Mouse (Mus musculus) kidney, postnatal 0 days (tissue): ENCODE measurements at regions not wholly inside any gene's neighbourhood (a gene's known extent, or its start where the extent isn't known, plus 50 kb on each side); places are given as distances from the start of the nearest gene placed in this dataset.

ENCODE experiments used
- ATAC-seq: fragments of 200-750 bp; cut with Nextera tagmentation; replicated peaks from 2 replicates; pipeline ENCODE4 v1.8.0; 2017; ENCODE audit warnings: low read depth, moderate number of reproducible peaks, moderate TSS enrichment, moderate library complexity; ENCODE audit not compliant: low FRiP score
- DNase-seq: peaks from one replicate; pipeline ENCODE4 v3.0.0-alpha.2; 2016; ENCODE audit warnings: low spot score
- H3K27ac ChIP-seq: fragments of 300-500 bp; sonication (generic); 2 replicates; pipeline ENCODE4 v1.5.1; 2014; ENCODE audit warnings: mild to moderate bottlenecking
- H3K27me3 ChIP-seq: fragments of 300-500 bp; sonication (generic); 2 replicates; pipeline ENCODE4 v1.6.1; 2014; ENCODE audit warnings: low read length, mixed read lengths; ENCODE audit not compliant: insufficient read depth
- H3K36me3 ChIP-seq: fragments of 300-500 bp; sonication (generic); 2 replicates; pipeline ENCODE4 v1.6.1; 2014; ENCODE audit warnings: low read length, mixed read lengths; ENCODE audit not compliant: insufficient read depth
- H3K4me1 ChIP-seq: fragments of 300-500 bp; sonication (generic); replicated peaks from 2 replicates; pipeline ENCODE4 v1.6.1; 2014; ENCODE audit warnings: antibody characterized with exemption, low read length, mixed read lengths; ENCODE audit not compliant: insufficient read depth
- H3K4me2 ChIP-seq: fragments of 300-500 bp; sonication (generic); 2 replicates; pipeline ENCODE4 v1.6.1; 2014; ENCODE audit warnings: mild to moderate bottlenecking, low read length, moderate library complexity, mixed read lengths
- H3K4me3 ChIP-seq: fragments of 300-500 bp; sonication (generic); replicated peaks from 2 replicates; pipeline ENCODE4 v1.5.1; 2014; ENCODE audit warnings: low read depth, low read length
- H3K9ac ChIP-seq: fragments of 300-500 bp; sonication (generic); 2 replicates; pipeline ENCODE4 v1.6.1; 2014; ENCODE audit warnings: low read depth, low read length
- H3K9me3 ChIP-seq: fragments of 300-500 bp; sonication (generic); replicated peaks from 2 replicates; pipeline ENCODE4 v1.6.1; 2016; ENCODE audit warnings: low read length, inconsistent platforms, mixed read lengths
- CTCF ChIP-seq: IDR thresholded peaks from 2 replicates; pipeline ENCODE4 v1.5.1; 2016; ENCODE audit warnings: antibody characterized with exemption, low read depth, mild to moderate bottlenecking, moderate library complexity
- WGBS: fragments of 180-500 bp; shearing (Covaris S2); extraction: QIAGEN DNeasy Blood & Tissue Kit; methylation state at CpG from one replicate; pipeline ENCODE4 v1.1.7; 2014; 5-methylcytosine and 5-hydroxymethylcytosine counted together

DNA sequence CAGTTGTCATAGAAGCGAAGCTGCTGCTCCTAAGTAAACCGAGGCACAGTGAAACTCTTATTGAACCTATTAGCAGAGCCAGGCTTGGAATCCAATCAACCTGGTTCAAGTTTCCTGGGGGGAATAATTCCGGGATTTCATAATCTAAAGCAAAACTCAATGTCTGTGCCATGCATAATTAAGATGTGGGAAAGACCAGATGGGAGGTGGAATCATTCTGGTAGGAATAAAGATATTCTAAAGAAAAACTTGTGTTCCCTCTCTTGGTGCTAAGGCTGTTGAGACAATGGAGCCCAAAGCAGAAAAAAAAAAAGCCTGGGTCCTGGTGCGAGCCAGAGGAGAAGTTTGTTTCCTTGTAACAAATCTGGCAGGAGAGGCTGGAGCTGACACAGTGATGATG lies 217.7 kb downstream of the Gpat3 start:
- no peak for DNase-seq

DNA sequence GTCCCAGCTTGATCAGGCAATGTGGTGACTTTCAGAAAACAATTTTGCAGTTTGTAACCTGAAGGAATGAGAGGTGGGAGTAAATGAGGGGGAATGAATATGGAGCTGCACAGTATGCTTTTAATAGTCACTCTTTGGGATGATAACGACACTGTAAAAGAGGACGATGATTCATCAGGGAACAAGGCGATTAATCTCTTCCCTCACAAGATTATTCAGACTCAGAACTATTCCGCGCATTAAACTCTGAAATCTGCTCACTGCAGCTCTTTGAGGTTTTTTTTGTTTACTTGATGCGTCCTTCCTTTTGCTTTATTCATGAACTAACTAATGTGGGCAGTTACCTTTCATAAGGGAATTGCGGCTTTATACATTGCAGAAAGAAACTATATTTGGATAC lies 206.1 kb downstream of the Gpat3 start:
- Histone ChIP-seq H3K4me1 (no peaks in the 10 kb centered on the region), H3K4me2 (no peak overlapping the region), H3K27me3 (no peaks in the 10 kb centered on the region), H3K9ac (no peak overlapping the region), H3K4me3 (no peak overlapping the region), H3K36me3 (no peaks in the 10 kb centered on the region), H3K9me3 (no peaks in the 10 kb centered on the region), H3K27ac (no peak overlapping the region)
- TF ChIP-seq CTCF: no peak
- DNase-seq (no peak), ATAC-seq (no peak)
- 84% methylated on average over 7 of the region's 7 CpGs for WGBS

More for the DNA sequence above, 217.7 kb downstream of the Gpat3 start:
- no peak overlapping the region for H3K4me3 ChIP-seq
- no peak overlapping the region for H3K9ac ChIP-seq
- 96% methylated on average over 4 of the region's 4 CpGs for WGBS
- no peak for ATAC-seq
- TF ChIP-seq CTCF: no peak
- no peaks in the 10 kb centered on the region for H3K9me3 ChIP-seq
- H3K27me3 ChIP-seq: no peaks in the 10 kb centered on the region
- no peak overlapping the region for H3K27ac ChIP-seq
- H3K4me2 ChIP-seq: no peak overlapping the region
- H3K36me3 ChIP-seq: no peaks in the 10 kb centered on the region
- H3K4me1 ChIP-seq: no peaks in the 10 kb centered on the region

DNA sequence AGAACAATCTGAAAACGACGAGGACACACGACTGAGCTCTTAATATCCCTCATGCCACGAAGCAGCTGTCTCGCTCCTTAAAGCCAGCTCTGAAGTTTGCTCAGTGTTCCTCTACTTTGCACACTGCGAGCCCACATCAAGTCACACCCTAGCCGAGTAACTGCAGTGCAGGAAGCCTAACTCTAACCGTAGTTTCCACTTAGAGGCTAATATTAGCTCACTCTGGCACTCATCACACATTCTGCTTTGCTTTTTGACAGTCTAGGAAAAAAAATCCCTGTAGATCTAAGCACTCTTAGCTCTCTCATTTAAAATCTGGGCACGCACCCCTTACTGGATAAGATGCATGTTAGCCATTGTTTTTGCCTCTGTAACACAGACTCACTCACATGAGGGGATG lies 195.0 kb downstream of the Gpat3 start:
- no peak overlapping the region for H3K4me2 ChIP-seq
- DNase-seq (no peak), ATAC-seq (no peak)
- H3K9ac ChIP-seq: no peak overlapping the region
- no peaks in the 10 kb centered on the region for H3K27me3 ChIP-seq
- H3K9me3 ChIP-seq: no peaks in the 10 kb centered on the region
- H3K4me3 ChIP-seq: no peak overlapping the region
- 67% methylated on average over 9 of the region's 9 CpGs for WGBS
- no peak overlapping the region for H3K27ac ChIP-seq
- H3K36me3 ChIP-seq: no peaks in the 10 kb centered on the region
- no peaks in the 10 kb centered on the region for H3K4me1 ChIP-seq
- no peak for TF ChIP-seq CTCF

DNA sequence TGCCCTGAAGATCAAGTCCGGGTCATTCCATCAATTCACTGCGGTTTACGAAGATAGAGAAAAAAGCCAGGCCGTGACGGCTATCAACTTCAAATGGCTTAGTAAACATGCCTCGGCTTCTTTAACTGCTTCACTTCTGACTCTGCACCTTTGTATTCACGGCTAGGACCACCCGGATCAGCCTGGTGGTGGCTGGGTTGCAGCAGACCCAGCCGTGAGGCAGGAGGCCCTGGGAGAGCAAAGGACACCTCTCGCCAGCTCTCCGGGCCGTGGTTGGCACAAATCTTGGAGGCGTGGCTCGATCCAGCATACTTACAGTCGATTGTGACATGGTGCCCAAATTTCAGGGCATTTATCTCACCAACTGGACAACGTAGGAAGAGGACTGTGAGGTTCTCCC lies 187.5 kb downstream of the Gpat3 start:
- H3K4me1 ChIP-seq: no peaks in the 10 kb centered on the region

DNA sequence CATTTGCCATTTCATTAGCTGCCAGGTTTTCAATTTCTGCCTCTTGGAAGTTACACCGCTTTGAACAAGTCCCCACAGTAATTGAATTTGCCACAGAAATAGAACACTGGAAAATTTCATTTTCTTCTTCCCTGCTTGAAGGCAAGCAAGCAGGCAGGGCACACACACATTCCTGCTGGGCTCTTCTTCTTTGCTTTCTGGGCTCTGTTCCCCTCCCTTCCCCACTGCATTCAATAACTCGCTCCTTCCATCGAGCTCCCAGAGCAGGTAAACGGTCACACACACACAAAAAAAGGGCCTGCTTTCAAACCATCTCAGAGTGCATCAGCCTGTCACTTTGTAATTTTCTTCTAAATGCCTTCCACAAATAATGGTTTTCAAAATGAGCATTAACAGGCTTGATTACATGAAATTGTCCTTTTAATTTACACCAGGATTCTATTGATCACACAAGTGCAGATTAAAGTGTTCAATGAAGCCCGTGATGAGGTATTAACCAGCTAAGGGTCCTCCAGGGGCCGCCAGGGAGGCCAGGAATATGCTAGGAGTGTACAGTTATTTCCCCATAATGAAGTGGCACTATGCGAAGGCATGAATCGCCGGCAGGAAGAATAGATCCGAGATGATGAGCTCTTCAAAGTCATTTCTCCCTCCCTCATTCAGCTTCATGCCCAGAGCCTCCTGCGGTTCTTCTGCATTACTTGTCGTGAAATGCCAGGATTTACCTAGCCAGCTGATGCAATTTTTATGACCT lies 186.8 kb downstream of the Gpat3 start:
- TF ChIP-seq CTCF: no peak
- 65% methylated on average over 12 of the region's 12 CpGs for WGBS
- Histone ChIP-seq H3K4me3 (no peak overlapping the region), H3K36me3 (no peaks in the 10 kb centered on the region), H3K27me3 (no peaks in the 10 kb centered on the region), H3K9me3 (no peaks in the 10 kb centered on the region), H3K27ac (no peak overlapping the region), H3K4me1 (no peaks in the 10 kb centered on the region), H3K4me2 (no peak overlapping the region), H3K9ac (no peak overlapping the region)
- ATAC-seq: no peak
- no peak for DNase-seq

More for the DNA sequence above, 187.5 kb downstream of the Gpat3 start:
- WGBS: 71% methylated on average over 16 of the region's 16 CpGs
- no peaks in the 10 kb centered on the region for H3K27me3 ChIP-seq
- no peaks in the 10 kb centered on the region for H3K9me3 ChIP-seq
- no peak overlapping the region for H3K4me2 ChIP-seq
- H3K4me3 ChIP-seq: no peak overlapping the region
- DNase-seq: no peak
- no peaks in the 10 kb centered on the region for H3K36me3 ChIP-seq
- H3K27ac ChIP-seq: no peak overlapping the region
- H3K9ac ChIP-seq: no peak overlapping the region
- ATAC-seq: no peak
- TF ChIP-seq CTCF: no peak

DNA sequence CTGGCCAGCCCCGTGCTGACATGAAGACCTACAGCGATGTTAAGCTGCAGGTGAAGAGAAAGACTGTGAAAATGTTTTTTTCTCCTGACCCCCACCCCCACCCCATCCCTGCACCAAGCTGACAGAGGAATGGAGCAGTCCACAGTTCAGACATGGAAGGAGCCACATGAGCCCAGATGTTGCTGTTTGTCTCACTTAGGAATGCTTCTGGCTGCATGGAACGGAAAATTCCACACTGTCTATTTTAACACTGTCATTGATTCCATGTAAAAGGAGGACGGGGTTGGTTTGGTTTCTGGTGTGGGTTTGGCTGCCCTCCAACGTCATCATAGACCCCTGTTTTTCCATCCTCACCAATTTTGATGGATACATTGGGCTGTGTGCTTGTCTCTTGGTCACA lies 179.3 kb downstream of the Gpat3 start:
- ATAC-seq (no peak), DNase-seq (no peak)
- TF ChIP-seq CTCF: no peak
- no peak overlapping the region for H3K4me2 ChIP-seq
- no peaks in the 10 kb centered on the region for H3K9me3 ChIP-seq
- H3K9ac ChIP-seq: no peak overlapping the region
- H3K4me3 ChIP-seq: no peak overlapping the region
- no peak overlapping the region for H3K27ac ChIP-seq
- H3K4me1 ChIP-seq: no peaks in the 10 kb centered on the region
- no peaks in the 10 kb centered on the region for H3K27me3 ChIP-seq
- H3K36me3 ChIP-seq: no peaks in the 10 kb centered on the region
- WGBS: 73% methylated on average over 5 of the region's 5 CpGs

DNA sequence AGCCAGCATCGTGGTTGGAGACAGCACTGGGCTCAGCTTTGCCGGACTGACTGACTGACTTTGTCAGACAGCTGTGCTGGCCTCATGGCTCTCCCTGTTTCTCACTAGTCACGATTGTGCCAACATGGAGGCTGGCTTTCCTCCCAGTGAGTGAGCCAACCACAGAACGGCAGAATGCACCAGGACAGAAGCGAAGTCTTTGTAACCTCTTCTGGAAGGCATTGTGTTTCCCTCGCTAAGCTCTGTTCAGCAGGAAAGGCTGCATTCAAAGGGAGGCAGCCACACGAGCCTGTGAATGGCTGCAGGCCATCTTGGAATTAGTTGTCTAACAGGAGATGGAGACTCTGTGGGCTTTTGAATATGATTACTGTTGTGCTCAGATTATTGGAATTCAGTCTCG lies 178.3 kb downstream of the Gpat3 start:
- H3K9ac ChIP-seq: no peak overlapping the region
- no peak for ATAC-seq
- no peak for DNase-seq
- no peak for TF ChIP-seq CTCF
- WGBS: 80% methylated on average over 8 of the region's 8 CpGs
- H3K27ac ChIP-seq: no peak overlapping the region
- H3K36me3 ChIP-seq: no peaks in the 10 kb centered on the region
- no peaks in the 10 kb centered on the region for H3K27me3 ChIP-seq
- H3K4me3 ChIP-seq: no peak overlapping the region
- no peak overlapping the region for H3K4me2 ChIP-seq
- H3K4me1 ChIP-seq: no peaks in the 10 kb centered on the region
- no peaks in the 10 kb centered on the region for H3K9me3 ChIP-seq
